Mouse (Mus musculus) midbrain, postnatal 0 days (tissue): Measurements from ENCODE around the gene Nipal1. TPM values are rescaled to one million over a fixed set of nuclear protein-coding genes. Genes with fewer than 3 reads are reported as not detected.

ENCODE experiments used
- ATAC-seq: fragments of 200-750 bp; cut with Nextera tagmentation; 2 replicates; pipeline ENCODE4 v1.8.0; 2017; ENCODE audit warnings: moderate number of reproducible peaks, mild to moderate bottlenecking, moderate TSS enrichment, moderate library complexity; ENCODE audit not compliant: low FRiP score
- DNase-seq: peaks from one replicate; pipeline ENCODE4 v3.0.0-alpha.2; 2015; ENCODE audit warnings: low spot score
- H3K27ac ChIP-seq: fragments of 300-500 bp; sonication (generic); 2 replicates; pipeline ENCODE4 v1.5.1; 2014; ENCODE audit warnings: low read depth, mild to moderate bottlenecking, low read length, mixed read lengths
- H3K27me3 ChIP-seq: fragments of 300-500 bp; sonication (generic); 2 replicates; pipeline ENCODE4 v1.6.1; 2014; ENCODE audit warnings: low read length, control low read depth, mixed read lengths; ENCODE audit not compliant: insufficient read depth
- H3K36me3 ChIP-seq: fragments of 300-500 bp; sonication (generic); 2 replicates; pipeline ENCODE4 v1.6.1; 2014; ENCODE audit warnings: low read length, control low read depth, mixed read lengths; ENCODE audit not compliant: insufficient read depth
- H3K4me1 ChIP-seq: fragments of 300-500 bp; sonication (generic); 2 replicates; pipeline ENCODE4 v1.6.1; 2014; ENCODE audit warnings: mild to moderate bottlenecking, control low read depth, antibody characterized with exemption, low read length, mixed read lengths; ENCODE audit not compliant: insufficient read depth
- H3K4me2 ChIP-seq: fragments of 300-500 bp; sonication (generic); 2 replicates; pipeline ENCODE4 v1.6.1; 2014; ENCODE audit warnings: low read depth, mild to moderate bottlenecking, low read length, mixed read lengths; ENCODE audit not compliant: poor library complexity, severe bottlenecking
- H3K4me3 ChIP-seq: fragments of 300-500 bp; sonication (generic); 2 replicates; pipeline ENCODE4 v1.5.1; 2014; ENCODE audit warnings: low read depth, mild to moderate bottlenecking, low read length, moderate library complexity
- H3K9ac ChIP-seq: fragments of 300-500 bp; sonication (generic); replicated peaks from 2 replicates; pipeline ENCODE4 v1.6.1; 2014; ENCODE audit warnings: mild to moderate bottlenecking, low read length, moderate library complexity, mixed read lengths; ENCODE audit not compliant: poor library complexity, severe bottlenecking
- H3K9me3 ChIP-seq: fragments of 300-500 bp; sonication (generic); 2 replicates; pipeline ENCODE4 v1.6.1; 2016; ENCODE audit warnings: low read length, control low read depth
- CTCF ChIP-seq: IDR thresholded peaks from 2 replicates; pipeline ENCODE4 v1.5.1; 2016; ENCODE audit warnings: antibody characterized with exemption, mild to moderate bottlenecking
- WGBS: fragments of 180-500 bp; shearing (Covaris S2); extraction: QIAGEN DNeasy Blood & Tissue Kit; methylation state at CpG from one replicate; pipeline ENCODE4 v1.1.7; 2014; 5-methylcytosine and 5-hydroxymethylcytosine counted together
- polyA plus RNA-seq: library from polyadenylated mRNA; unstranded; fragments of >200 nt; fragmentation: Nextera tagmentation; extraction: Ambion mirVana; gene quantifications from 2 replicates; pipeline ENCODE4 v1.2.1, GENCODE M21; 2015
- total RNA-seq: library from RNA; depleted of rRNA; stranded (reverse); fragments of >200 nt; gene quantifications from 2 replicates; pipeline ENCODE4 v1.2.3, GENCODE M21; 2014

Gene Nipal1
- total and polyA plus RNA-seq, 2 experiments from 2014 or later, result 0.33 to 0.55 TPM

- Histone ChIP-seq H3K4me3 (no peak overlapping the region), H3K36me3 (no peaks in the 10 kb centered on the region), H3K9ac (no peak overlapping the region), H3K27me3 (no peaks in the 10 kb centered on the region), H3K4me2 (no peak overlapping the region), H3K27ac (no peak overlapping the region), H3K9me3 (no peaks in the 10 kb centered on the region), H3K4me1 (no peaks in the 10 kb centered on the region)
- TF ChIP-seq CTCF, result no peak
- DNase-seq, result no peak
- 90% methylated on average over 5 of the region's 5 CpGs for WGBS
- no peak for ATAC-seq
These were observed 42.9 kb downstream of the Nipal1 start for GRCm38 (mm10) chr5:72690516-72690915.

GRCm38 (mm10) chr5:72694684-72695083, 47.1 kb downstream of the Nipal1 start:
- no peaks in the 10 kb centered on the region for H3K9me3 ChIP-seq
- H3K4me3 ChIP-seq, result no peak overlapping the region
- no peak overlapping the region for H3K27ac ChIP-seq
- 0 out of 2 replicates have a peak, but pooled peaks cover 6% of the 10 kb centered on the region for H3K4me1 ChIP-seq
- H3K36me3 ChIP-seq, result no peaks in the 10 kb centered on the region
- no peak for ATAC-seq
- WGBS, result 93% methylated on average over 2 of the region's 2 CpGs
- TF ChIP-seq CTCF, result no peak
- no peaks in the 10 kb centered on the region for H3K27me3 ChIP-seq
- H3K4me2 ChIP-seq, result no peak overlapping the region
- H3K9ac ChIP-seq, result no peak overlapping the region
- DNase-seq, result no peak

- DNase-seq (peak; percentile 44), ATAC-seq (no peak)
- no peak for TF ChIP-seq CTCF
- H3K36me3 ChIP-seq, result no peaks in the 10 kb centered on the region
- WGBS, result 74% methylated on average over 13 of the region's 13 CpGs
- no peak overlapping the region for H3K9ac ChIP-seq
- no peaks in the 10 kb centered on the region for H3K9me3 ChIP-seq
- no peaks in the 10 kb centered on the region for H3K27me3 ChIP-seq
- H3K4me1 ChIP-seq, result 0 out of 2 replicates have a peak, but pooled peaks cover 6% of the 10 kb centered on the region
- no peak overlapping the region for H3K27ac ChIP-seq
- H3K4me3 ChIP-seq, result no peak overlapping the region
- H3K4me2 ChIP-seq, result no peak overlapping the region
These were observed 48.9 kb downstream of the Nipal1 start for GRCm38 (mm10) chr5:72696491-72696890.

GRCm38 (mm10) chr5:72698343-72698742, 50.7 kb downstream of the Nipal1 start:
- Histone ChIP-seq H3K4me3 (no peak overlapping the region), H3K27ac (0 out of 2 replicates have a peak overlapping the region, but pooled peaks have one; percentile 32), H3K9me3 (no peaks in the 10 kb centered on the region), H3K27me3 (no peaks in the 10 kb centered on the region), H3K9ac (no peak overlapping the region), H3K36me3 (no peaks in the 10 kb centered on the region), H3K4me1 (0 out of 2 replicates have a peak, but pooled peaks cover 6% of the 10 kb centered on the region), H3K4me2 (no peak overlapping the region)
- TF ChIP-seq CTCF, result no peak
- 44% methylated on average over 3 of the region's 3 CpGs for WGBS
- DNase-seq (peak; percentile 82), ATAC-seq (0 out of 2 replicates have a peak, but pooled peaks have one; percentile 39)

- 51% methylated on average over 7 of the region's 7 CpGs for WGBS
- no peak overlapping the region for H3K4me3 ChIP-seq
- no peaks in the 10 kb centered on the region for H3K9me3 ChIP-seq
- H3K9ac ChIP-seq, result no peak overlapping the region
- H3K27me3 ChIP-seq, result no peaks in the 10 kb centered on the region
- DNase-seq (peak; percentile 47), ATAC-seq (0 out of 2 replicates have a peak, but pooled peaks have one; percentile 57)
- no peaks in the 10 kb centered on the region for H3K36me3 ChIP-seq
- H3K27ac ChIP-seq, result no peak overlapping the region
- no peak for TF ChIP-seq CTCF
- H3K4me1 ChIP-seq, result 0 out of 2 replicates have a peak, but pooled peaks cover 6% of the 10 kb centered on the region
- no peak overlapping the region for H3K4me2 ChIP-seq
These were observed 51.4 kb downstream of the Nipal1 start for GRCm38 (mm10) chr5:72698818-72699499.

GRCm38 (mm10) chr5:72699500-72699818, 51.9 kb downstream of the Nipal1 start:
- TF ChIP-seq CTCF, result no peak
- Histone ChIP-seq H3K27ac (no peak overlapping the region), H3K4me2 (no peak overlapping the region), H3K4me1 (0 out of 2 replicates have a peak, but pooled peaks cover 6% of the 10 kb centered on the region), H3K27me3 (no peaks in the 10 kb centered on the region), H3K4me3 (no peak overlapping the region), H3K36me3 (no peaks in the 10 kb centered on the region), H3K9me3 (no peaks in the 10 kb centered on the region), H3K9ac (no peak overlapping the region)
- ATAC-seq (no peak), DNase-seq (peak; percentile 73)
- 18% methylated on average over 2 of the region's 2 CpGs for WGBS
